Mouse (Mus musculus) G1E (cell line): ENCODE results near the gene Rnf214. TPM values are rescaled to one million over a fixed set of nuclear protein-coding genes. Genes with fewer than 3 reads are reported as not detected.

ENCODE experiments used
- ATAC-seq: 2 replicates; pipeline ENCODE4 v1.8.0; 2016; ENCODE audit warnings: mild to moderate bottlenecking; ENCODE audit not compliant: insufficient number of reproducible peaks, poor library complexity, low FRiP score, severe bottlenecking; ENCODE audit errors: extremely low read depth
- DNase-seq: peaks from one replicate; pipeline ENCODE4 v3.0.0; 2012; ENCODE audit warnings: low spot score
- H3K27me3 ChIP-seq: 2 replicates; pipeline ENCODE4 v1.6.1; 2012; ENCODE audit warnings: mild to moderate bottlenecking, low read length, inconsistent platforms; ENCODE audit not compliant: insufficient read depth
- H3K36me3 ChIP-seq: replicated peaks from 2 replicates; pipeline ENCODE3; 2012; ENCODE audit warnings: mild to moderate bottlenecking, inconsistent platforms
- H3K4me1 ChIP-seq: 2 replicates; pipeline ENCODE4 v1.6.1; 2012; ENCODE audit warnings: low read depth, low read length, inconsistent platforms, mixed read lengths; ENCODE audit not compliant: insufficient read depth
- H3K4me3 ChIP-seq: 2 replicates; pipeline ENCODE4 v1.5.1; 2012; ENCODE audit warnings: low read depth, mild to moderate bottlenecking, inconsistent platforms, low read length, moderate library complexity, mixed read lengths
- H3K9me3 ChIP-seq: replicated peaks from 2 replicates; pipeline ENCODE4 v1.6.1; 2012; ENCODE audit warnings: inconsistent platforms
- CTCF ChIP-seq: IDR thresholded peaks from 2 replicates; pipeline ENCODE4 v1.5.1; 2012; ENCODE audit warnings: low read depth, low read length, inconsistent platforms, mixed read lengths
- GATA1 ChIP-seq: IDR thresholded peaks from 2 replicates; pipeline ENCODE4 v1.6.1; 2012; ENCODE audit warnings: borderline replicate concordance, low read length, inconsistent platforms, mixed read lengths
- GATA2 ChIP-seq: IDR thresholded peaks from 2 replicates; pipeline ENCODE4 v1.6.1; 2012; ENCODE audit warnings: low read depth, low read length, inconsistent platforms, borderline replicate concordance
- POLR2AphosphoS5 ChIP-seq: IDR thresholded peaks from 2 replicates; pipeline ENCODE4 v1.6.1; 2012; ENCODE audit warnings: low read depth, low read length, inconsistent platforms; ENCODE audit not compliant: insufficient replicate concordance
- TAL1 ChIP-seq: conservative IDR thresholded peaks from 2 replicates; pipeline ENCODE4 v1.6.1; 2012; ENCODE audit warnings: low read depth, low read length, inconsistent platforms, mixed read lengths
- polyA plus RNA-seq: library from polyadenylated mRNA; stranded (reverse); fragments of >175 nt; gene quantifications from 2 replicates; pipeline ENCODE4 v1.2.3, GENCODE M21; 2012
- total RNA-seq, 2 experiments: library from RNA; stranded (forward) in 1 of 2; stranded (reverse) in 1 of 2; fragments of 200-1000 nt in 1 of 2; fragments of >200 nt in 1 of 2; fragmentation: Nextera tagmentation in 1 of 2; gene quantifications; 2 replicates each; pipeline ENCODE4 v1.2.3; 2014 to 2017

Rnf214 gene
- total and polyA plus RNA-seq, 3 experiments = 16.7 to 33.5 (median 31.7) TPM

DNA sequence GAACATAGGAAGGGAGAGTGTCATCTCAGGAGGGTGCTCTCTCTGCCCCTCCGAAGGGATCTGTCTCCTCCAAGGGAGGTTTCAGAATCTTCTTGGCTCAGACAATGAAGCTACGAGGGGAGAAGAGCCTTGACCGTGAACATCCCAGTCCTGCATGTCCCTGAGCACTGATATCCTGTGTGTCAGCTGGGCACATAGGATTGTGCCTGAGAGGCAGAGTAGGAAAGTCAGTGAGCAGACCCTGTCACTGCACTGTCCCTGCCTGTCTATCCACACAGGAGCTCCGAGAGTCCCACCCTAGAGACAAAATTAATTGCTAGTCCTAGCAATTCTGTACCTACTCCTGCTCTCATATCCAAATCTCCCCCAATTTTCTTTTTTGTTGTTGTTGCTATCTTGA, 45.3 kb upstream of the Rnf214 start:
- DNase-seq (no peak), ATAC-seq (no peak)
- H3K4me1 ChIP-seq = peaks cover 33% of the 10 kb centered on the region
- peaks cover 66% of the 10 kb centered on the region for H3K36me3 ChIP-seq
- no peaks in the 10 kb centered on the region for H3K9me3 ChIP-seq
- no peak overlapping the region for H3K4me3 ChIP-seq
- TF ChIP-seq POLR2AphosphoS5 (no peak), GATA1 (no peak)
- no peaks in the 10 kb centered on the region for H3K27me3 ChIP-seq

- TF ChIP-seq GATA2 (no peak), TAL1 (no peak), CTCF (no peak), POLR2AphosphoS5 (no peak), GATA1 (no peak)
- peaks cover 24% of the 10 kb centered on the region for H3K4me1 ChIP-seq
- H3K27me3 ChIP-seq = no peaks in the 10 kb centered on the region
- no peak overlapping the region for H3K4me3 ChIP-seq
- no peaks in the 10 kb centered on the region for H3K9me3 ChIP-seq
- peaks cover 97% of the 10 kb centered on the region for H3K36me3 ChIP-seq
- DNase-seq (no peak), ATAC-seq (no peak)
Observed at GRCm38 (mm10) chr9:45946872-45947183, 40.1 kb upstream of the Rnf214 start.

DNA sequence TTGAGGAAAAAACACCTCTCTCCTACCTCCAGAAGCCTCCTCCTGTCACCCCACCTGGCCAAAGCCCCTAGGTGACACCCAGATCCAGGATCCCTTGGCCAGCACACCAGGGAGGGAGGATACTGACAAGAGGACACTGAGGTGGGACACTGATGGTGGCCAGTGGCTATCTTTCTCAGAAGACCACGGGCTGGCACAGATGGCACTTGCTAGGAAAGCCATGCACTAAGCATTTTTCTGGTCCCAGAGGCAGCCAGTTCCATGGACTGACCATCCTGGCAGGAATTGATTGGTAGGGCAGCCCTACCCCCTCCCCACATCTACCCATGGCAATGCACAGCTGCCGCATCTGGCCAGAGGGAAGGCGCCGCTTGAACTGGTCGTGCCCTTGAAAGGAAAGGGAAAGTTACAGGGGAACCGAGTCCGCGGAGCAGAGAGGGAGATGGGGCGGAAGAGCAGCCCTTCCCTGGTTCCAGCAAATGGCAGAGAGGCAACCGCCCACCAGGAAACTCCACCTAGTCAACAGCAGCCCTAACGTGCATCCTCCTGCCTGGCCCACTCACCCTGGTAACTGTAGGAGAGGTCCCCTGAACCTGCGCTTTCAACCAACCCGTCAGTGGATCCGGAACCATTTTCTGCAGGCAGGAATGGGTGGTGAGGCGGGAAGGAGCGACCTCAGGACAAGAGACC, 39.6 kb upstream of the Rnf214 start:
- peaks cover 97% of the 10 kb centered on the region for H3K36me3 ChIP-seq
- H3K4me3 ChIP-seq = no peak overlapping the region
- H3K27me3 ChIP-seq = no peaks in the 10 kb centered on the region
- no peaks in the 10 kb centered on the region for H3K9me3 ChIP-seq
- H3K4me1 ChIP-seq = peaks cover 24% of the 10 kb centered on the region
- DNase-seq (no peak), ATAC-seq (no peak)
- TF ChIP-seq GATA2 (no peak), GATA1 (no peak), POLR2AphosphoS5 (no peak), TAL1 (no peak)

DNA sequence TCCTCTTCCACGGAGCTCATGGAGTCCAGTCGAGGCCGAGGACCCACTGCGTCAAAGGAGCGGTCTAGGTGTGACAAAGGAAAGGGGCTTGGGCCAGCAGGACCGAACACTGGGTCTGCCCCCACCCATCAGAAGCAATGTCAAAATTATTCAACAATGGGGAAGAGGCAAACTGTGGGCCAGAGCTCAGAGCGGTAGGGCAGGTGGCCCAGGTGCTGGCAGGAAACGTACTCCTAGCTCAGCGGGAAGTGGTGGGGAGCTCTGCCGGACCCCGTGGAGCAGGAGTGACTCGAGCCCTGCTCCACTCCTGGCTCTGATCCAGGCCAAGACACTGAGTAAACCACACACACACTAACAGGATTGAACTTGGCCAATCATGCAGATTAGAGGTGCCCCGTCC, 39.0 kb upstream of the Rnf214 start:
- H3K4me1 ChIP-seq = peaks cover 24% of the 10 kb centered on the region
- H3K27me3 ChIP-seq = no peaks in the 10 kb centered on the region
- TF ChIP-seq POLR2AphosphoS5 (no peak), CTCF (no peak), TAL1 (no peak), GATA2 (no peak), GATA1 (no peak)
- ATAC-seq = no peak
- peaks cover 99% of the 10 kb centered on the region for H3K36me3 ChIP-seq
- no peak overlapping the region for H3K4me3 ChIP-seq
- no peak for DNase-seq
- H3K9me3 ChIP-seq = no peaks in the 10 kb centered on the region

DNA sequence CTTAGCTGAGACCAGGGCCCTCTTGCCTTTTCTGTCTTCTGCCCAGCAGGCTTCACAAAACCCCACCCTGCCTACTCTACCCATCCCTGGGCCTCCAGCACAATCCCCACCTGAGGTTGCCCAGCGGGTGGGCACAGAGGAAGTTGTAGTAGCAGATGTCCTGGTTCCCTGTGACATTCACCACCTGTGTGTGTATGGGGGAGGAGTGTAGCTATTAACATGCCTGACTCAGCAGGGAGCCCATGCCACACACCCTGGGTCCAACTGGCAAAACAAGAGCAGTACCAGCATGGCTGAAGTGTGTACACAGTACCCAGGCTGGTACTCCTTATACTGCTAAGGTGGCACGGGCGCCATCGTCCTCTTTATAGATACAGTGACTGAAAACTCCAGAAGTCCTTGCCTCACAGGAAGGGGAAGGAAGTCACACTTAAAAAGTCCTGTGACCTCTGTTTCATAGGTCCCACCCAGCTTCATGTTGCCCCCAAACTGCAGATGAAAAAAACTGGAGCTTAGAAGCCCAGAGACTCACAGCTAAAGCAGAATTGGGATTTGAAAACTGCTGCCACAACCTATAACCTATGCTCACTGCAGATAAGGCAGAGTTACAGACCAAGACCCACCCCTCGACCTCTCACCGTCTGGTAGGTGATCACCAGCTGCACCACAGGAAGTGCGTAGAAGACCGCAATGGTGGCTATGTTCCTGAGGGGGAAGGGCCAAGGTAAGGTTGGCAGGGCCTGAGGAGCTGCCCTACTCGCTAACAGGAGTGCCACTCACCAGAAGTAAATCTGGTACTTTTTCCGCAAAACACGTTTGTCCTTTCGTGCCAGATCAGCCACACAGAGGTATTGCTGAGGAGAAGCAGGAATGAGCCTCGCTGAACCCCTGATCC, 38.0 kb upstream of the Rnf214 start:
- Histone ChIP-seq H3K4me3 (no peak overlapping the region), H3K27me3 (no peaks in the 10 kb centered on the region), H3K9me3 (no peaks in the 10 kb centered on the region), H3K36me3 (peaks cover 97% of the 10 kb centered on the region), H3K4me1 (peaks cover 23% of the 10 kb centered on the region)
- DNase-seq = no peak
- ATAC-seq = no peak
- no peak for TF ChIP-seq GATA2
- no peak for TF ChIP-seq TAL1
- no peak for TF ChIP-seq CTCF
- no peak for TF ChIP-seq GATA1
- no peak for TF ChIP-seq POLR2AphosphoS5

GRCm38 (mm10) chr9:45943628-45944505, 37.2 kb upstream of the Rnf214 start:
- Histone ChIP-seq H3K9me3 (no peaks in the 10 kb centered on the region), H3K4me3 (no peak overlapping the region; the same call in 1 of the 2 replicates), H3K36me3 (peaks cover 97% of the 10 kb centered on the region), H3K4me1 (peaks cover 26% of the 10 kb centered on the region), H3K27me3 (no peaks in the 10 kb centered on the region)
- TF ChIP-seq TAL1 (no peak), GATA1 (no peak), POLR2AphosphoS5 (no peak), GATA2 (no peak), CTCF (no peak)
- ATAC-seq = no peak
- no peak for DNase-seq
